Mouse (Mus musculus) G1E (cell line): ENCODE data around the gene Olfr447. TPM values are rescaled to one million over a fixed set of nuclear protein-coding genes. Genes with fewer than 3 reads are reported as not detected.
A peak's percentile ranks its signal among the peaks of the same experiment; 100 is the strongest.

ENCODE experiments used
- ATAC-seq: 2 replicates; pipeline ENCODE4 v1.8.0; 2016; ENCODE audit warnings: mild to moderate bottlenecking; ENCODE audit not compliant: insufficient number of reproducible peaks, poor library complexity, low FRiP score, severe bottlenecking; ENCODE audit errors: extremely low read depth
- DNase-seq: peaks from one replicate; pipeline ENCODE4 v3.0.0; 2012; ENCODE audit warnings: low spot score
- H3K27me3 ChIP-seq: 2 replicates; pipeline ENCODE4 v1.6.1; 2012; ENCODE audit warnings: mild to moderate bottlenecking, low read length, inconsistent platforms; ENCODE audit not compliant: insufficient read depth
- H3K36me3 ChIP-seq: replicated peaks from 2 replicates; pipeline ENCODE3; 2012; ENCODE audit warnings: mild to moderate bottlenecking, inconsistent platforms
- H3K4me1 ChIP-seq: 2 replicates; pipeline ENCODE4 v1.6.1; 2012; ENCODE audit warnings: low read depth, low read length, inconsistent platforms, mixed read lengths; ENCODE audit not compliant: insufficient read depth
- H3K4me3 ChIP-seq: 2 replicates; pipeline ENCODE4 v1.5.1; 2012; ENCODE audit warnings: low read depth, mild to moderate bottlenecking, inconsistent platforms, low read length, moderate library complexity, mixed read lengths
- H3K9me3 ChIP-seq: replicated peaks from 2 replicates; pipeline ENCODE4 v1.6.1; 2012; ENCODE audit warnings: inconsistent platforms
- CTCF ChIP-seq: IDR thresholded peaks from 2 replicates; pipeline ENCODE4 v1.5.1; 2012; ENCODE audit warnings: low read depth, low read length, inconsistent platforms, mixed read lengths
- GATA1 ChIP-seq: IDR thresholded peaks from 2 replicates; pipeline ENCODE4 v1.6.1; 2012; ENCODE audit warnings: borderline replicate concordance, low read length, inconsistent platforms, mixed read lengths
- GATA2 ChIP-seq: IDR thresholded peaks from 2 replicates; pipeline ENCODE4 v1.6.1; 2012; ENCODE audit warnings: low read depth, low read length, inconsistent platforms, borderline replicate concordance
- POLR2AphosphoS5 ChIP-seq: IDR thresholded peaks from 2 replicates; pipeline ENCODE4 v1.6.1; 2012; ENCODE audit warnings: low read depth, low read length, inconsistent platforms; ENCODE audit not compliant: insufficient replicate concordance
- TAL1 ChIP-seq: conservative IDR thresholded peaks from 2 replicates; pipeline ENCODE4 v1.6.1; 2012; ENCODE audit warnings: low read depth, low read length, inconsistent platforms, mixed read lengths
- polyA plus RNA-seq: library from polyadenylated mRNA; stranded (reverse); fragments of >175 nt; gene quantifications from 2 replicates; pipeline ENCODE4 v1.2.3, GENCODE M21; 2012
- total RNA-seq, 2 experiments: library from RNA; stranded (forward) in 1 of 2; stranded (reverse) in 1 of 2; fragments of 200-1000 nt in 1 of 2; fragments of >200 nt in 1 of 2; fragmentation: Nextera tagmentation in 1 of 2; gene quantifications; 2 replicates each; pipeline ENCODE4 v1.2.3; 2014 to 2017

Olfr447 gene
- not detected in 2 replicates for total RNA-seq (2014; fragmentation: Nextera tagmentation)
- 0.16 TPM in 1 of 2 replicates, not detected in the other for total RNA-seq (2017)
- polyA plus RNA-seq = not detected in 2 replicates

DNA sequence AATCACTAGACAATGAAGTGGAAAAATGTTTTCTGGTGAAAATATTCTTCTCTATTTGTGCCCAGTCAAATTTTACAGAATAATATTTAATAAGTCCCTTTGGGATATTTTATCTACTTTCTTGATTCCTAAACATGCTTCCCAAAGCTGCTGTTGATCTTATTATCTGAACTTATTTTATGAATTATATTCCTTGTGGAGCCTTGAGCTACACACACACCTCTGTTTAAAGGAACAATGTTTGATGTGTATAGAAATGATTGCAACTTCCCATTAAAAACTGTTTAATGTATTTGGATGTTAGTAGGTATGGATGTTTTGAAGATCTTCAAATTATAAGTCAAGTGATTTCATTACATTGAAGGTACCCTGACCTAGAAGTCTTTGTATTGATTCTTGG lies at the start of gene Olfr447:
Gene Olfr447 (plus strand): TSS at position 301 of the 400 bp plus-strand sequence.
- ATAC-seq (no peak), DNase-seq (no peak)
- Histone ChIP-seq H3K4me3 (no peak within 1 kb of the TSS), H3K4me1 (no peaks in the 10 kb centered on the region), H3K27me3 (0 out of 2 replicates have a peak, but pooled peaks cover 3% of the 10 kb centered on the region), H3K9me3 (no peaks in the 10 kb centered on the region), H3K36me3 (no peaks in the 10 kb centered on the region)
- TF ChIP-seq POLR2AphosphoS5 (no peak), CTCF (no peak), GATA2 (no peak), TAL1 (no peak), GATA1 (no peak)

DNA sequence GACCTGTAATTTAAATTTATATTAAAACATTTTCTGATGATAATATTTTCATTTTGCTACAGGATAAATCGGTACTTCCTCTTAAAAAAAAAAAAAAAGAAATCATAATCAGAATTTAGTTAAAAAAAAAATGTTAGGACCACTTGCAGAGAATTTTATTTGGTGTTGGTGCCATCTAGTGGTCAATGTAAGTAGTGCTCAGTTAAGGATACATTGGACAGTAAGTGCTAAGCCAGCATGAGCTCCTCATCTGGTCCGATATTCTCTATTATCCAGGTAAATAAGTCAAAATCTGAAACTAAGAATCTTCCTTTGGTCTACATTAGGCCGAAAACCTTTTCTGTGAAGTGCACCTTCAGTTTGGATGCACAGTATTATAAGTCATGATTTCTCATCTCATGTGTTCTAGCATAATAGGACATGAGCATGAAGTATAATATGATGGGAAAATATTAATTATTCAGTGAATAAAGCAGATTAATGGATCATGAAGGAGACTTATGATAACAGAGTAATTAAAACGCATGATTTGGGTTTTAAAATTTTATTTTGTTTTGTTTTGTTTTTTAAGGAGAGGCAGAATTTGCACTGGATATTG lies 48.4 kb upstream of the Olfr447 start:
- Histone ChIP-seq H3K4me3 (no peak overlapping the region), H3K9me3 (no peaks in the 10 kb centered on the region), H3K4me1 (no peaks in the 10 kb centered on the region), H3K27me3 (no peaks in the 10 kb centered on the region), H3K36me3 (no peaks in the 10 kb centered on the region)
- TF ChIP-seq POLR2AphosphoS5 (no peak), CTCF (peak; percentile 26; the same call in 1 of the 2 replicates)
- ATAC-seq (peak; percentile 28; the same call in 1 of the 2 replicates), DNase-seq (peak; percentile 1)

DNA sequence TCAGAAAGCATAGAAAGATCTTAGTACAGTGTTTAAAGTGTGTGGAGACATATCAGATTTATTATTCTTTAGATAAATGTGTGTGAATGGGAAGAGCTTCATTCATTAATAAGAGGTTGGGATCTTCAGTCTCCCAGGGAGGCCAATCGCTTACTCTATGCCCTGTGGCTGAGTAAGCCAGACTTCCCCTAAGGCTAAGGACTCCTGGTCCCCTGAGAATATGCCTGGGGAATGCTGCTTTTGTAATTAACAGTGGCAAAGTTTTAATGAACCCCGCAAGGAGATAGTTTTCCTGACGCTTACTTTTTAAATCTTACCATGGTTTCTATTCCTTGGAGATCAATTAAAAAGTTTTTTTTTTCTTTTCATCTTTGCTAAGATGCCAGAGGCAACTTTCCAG lies 39.0 kb upstream of the Olfr447 start:
- Histone ChIP-seq H3K4me1 (no peaks in the 10 kb centered on the region), H3K9me3 (no peaks in the 10 kb centered on the region), H3K36me3 (no peaks in the 10 kb centered on the region), H3K4me3 (no peak overlapping the region), H3K27me3 (no peaks in the 10 kb centered on the region)
- TF ChIP-seq CTCF (no peak), GATA1 (no peak), TAL1 (no peak), GATA2 (no peak), POLR2AphosphoS5 (no peak)
- DNase-seq (no peak), ATAC-seq (no peak)

DNA sequence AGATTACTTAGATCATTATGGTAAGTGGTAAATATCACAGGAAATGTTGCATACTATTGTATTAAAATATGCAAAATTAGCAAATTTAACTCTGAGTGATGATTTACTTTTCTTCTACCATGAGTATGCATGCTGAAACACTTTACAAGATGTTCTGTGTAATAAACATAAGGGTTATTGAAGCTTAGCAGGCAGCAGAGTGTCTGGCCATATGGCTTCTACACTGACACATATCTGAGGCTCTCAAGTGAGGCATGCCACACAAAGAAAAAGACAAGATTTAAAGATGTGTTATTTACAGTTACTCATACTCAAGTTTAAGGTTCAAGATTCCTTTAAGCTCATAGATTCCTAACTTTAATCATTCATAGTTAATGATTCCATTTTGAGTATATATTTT lies 32.4 kb upstream of the Olfr447 start:
- DNase-seq = no peak
- TF ChIP-seq GATA1 (no peak), GATA2 (no peak), POLR2AphosphoS5 (no peak), CTCF (no peak), TAL1 (no peak)

DNA sequence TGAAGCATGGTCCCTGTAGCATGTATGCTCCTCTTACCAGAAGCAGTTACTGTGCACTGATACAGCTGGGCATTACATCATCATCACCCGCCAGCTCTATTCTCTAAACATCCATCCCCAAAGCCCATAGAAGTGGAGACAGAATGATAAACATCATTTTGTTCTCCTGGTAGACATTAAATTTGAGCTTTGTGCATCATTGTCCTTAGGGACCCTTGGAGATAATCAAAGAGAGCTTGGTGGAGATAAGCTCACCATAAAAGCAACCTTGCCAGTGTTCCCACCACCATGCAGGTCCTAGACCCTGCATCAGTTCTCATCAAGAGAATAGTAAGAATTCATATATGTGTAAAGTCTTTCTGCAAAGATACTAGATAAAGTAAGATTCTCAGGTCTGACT lies 18.5 kb upstream of the Olfr447 start, which contains the start of gene Olfr448:
Gene Olfr448 (plus strand): TSS at position 301 of the 400 bp plus-strand sequence.
- TF ChIP-seq CTCF (no peak), GATA1 (no peak), POLR2AphosphoS5 (no peak), TAL1 (no peak), GATA2 (no peak)
- no peak for ATAC-seq

More for the DNA sequence above, 32.4 kb upstream of the Olfr447 start:
- no peaks in the 10 kb centered on the region for H3K4me1 ChIP-seq
- no peaks in the 10 kb centered on the region for H3K36me3 ChIP-seq
- H3K4me3 ChIP-seq = no peak overlapping the region
- H3K9me3 ChIP-seq = no peaks in the 10 kb centered on the region
- no peaks in the 10 kb centered on the region for H3K27me3 ChIP-seq
- no peak for ATAC-seq

DNA sequence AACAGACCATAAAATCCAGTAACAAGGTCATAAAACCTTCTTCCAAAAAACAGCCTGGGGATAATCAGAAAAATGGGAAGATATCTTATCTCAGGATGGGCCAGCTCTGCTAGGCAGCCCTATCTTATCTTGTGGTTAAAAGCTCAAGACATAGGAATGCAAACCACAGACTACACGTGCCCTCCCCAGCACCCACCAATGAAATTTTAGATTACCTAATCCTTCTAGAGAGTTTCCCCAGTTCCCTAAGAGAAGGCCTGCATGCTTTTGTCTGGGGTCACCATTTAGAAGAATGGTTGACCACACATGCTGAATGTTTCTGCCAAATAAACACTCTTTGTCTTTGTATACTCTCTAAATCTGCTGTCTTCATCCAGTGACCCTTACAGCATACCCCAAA lies 8.3 kb upstream of the Olfr447 start:
- no peak overlapping the region for H3K4me3 ChIP-seq
- no peaks in the 10 kb centered on the region for H3K27me3 ChIP-seq
- TF ChIP-seq GATA2 (no peak), CTCF (no peak), TAL1 (no peak), POLR2AphosphoS5 (no peak), GATA1 (no peak)
- no peak for ATAC-seq
- H3K9me3 ChIP-seq = no peaks in the 10 kb centered on the region
- no peaks in the 10 kb centered on the region for H3K36me3 ChIP-seq
- H3K4me1 ChIP-seq = no peaks in the 10 kb centered on the region
- no peak for DNase-seq

More for the DNA sequence above, 18.5 kb upstream of the Olfr447 start, which contains the start of gene Olfr448:
- Histone ChIP-seq H3K4me3 (no peak within 1 kb of the TSS), H3K4me1 (no peaks in the 10 kb centered on the region), H3K9me3 (no peaks in the 10 kb centered on the region), H3K36me3 (no peaks in the 10 kb centered on the region), H3K27me3 (0 out of 2 replicates have a peak, but pooled peaks cover 2% of the 10 kb centered on the region)
- DNase-seq = no peak
